Mouse (Mus musculus) layer of hippocampus, postnatal 14 days (tissue): ENCODE measurements at regions not wholly inside any gene's neighbourhood (a gene's known extent, or its start where the extent isn't known, plus 50 kb on each side); places are given as distances from the start of the nearest gene placed in this dataset.
"Not testable (repeated sequence)": the region's sequence is repeated elsewhere in the genome, so short reads cannot be mapped to it uniquely, and the experiment has no call there.

ENCODE experiments used
- DNase-seq, 2 experiments: peaks; one replicate each; pipeline ENCODE4 v3.0.0; 2021 to 2022; ENCODE audit warnings: low spot score in 2 of 2, mixed read lengths in 1 of 2

DNA sequence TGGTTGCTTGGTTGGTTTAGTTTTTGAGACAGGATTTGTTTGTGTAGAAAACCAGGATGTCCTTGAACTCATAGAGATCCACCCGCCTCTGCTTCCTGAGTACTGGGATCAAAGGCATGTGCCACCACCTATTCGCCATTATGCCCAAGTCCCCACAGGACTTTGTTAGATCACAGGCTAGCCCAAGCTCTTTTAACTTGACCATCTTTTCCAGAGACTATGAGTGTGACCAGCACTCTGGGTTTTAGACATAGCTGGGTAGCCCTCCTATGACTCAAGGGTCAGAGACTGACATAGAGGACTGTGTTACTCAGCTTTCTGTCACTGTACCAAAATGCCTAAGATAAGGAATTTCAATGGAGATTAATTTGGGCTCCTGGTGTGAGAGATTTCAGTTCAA, 295.3 kb upstream of the Kdm8 start:
- no peak for DNase-seq

DNA sequence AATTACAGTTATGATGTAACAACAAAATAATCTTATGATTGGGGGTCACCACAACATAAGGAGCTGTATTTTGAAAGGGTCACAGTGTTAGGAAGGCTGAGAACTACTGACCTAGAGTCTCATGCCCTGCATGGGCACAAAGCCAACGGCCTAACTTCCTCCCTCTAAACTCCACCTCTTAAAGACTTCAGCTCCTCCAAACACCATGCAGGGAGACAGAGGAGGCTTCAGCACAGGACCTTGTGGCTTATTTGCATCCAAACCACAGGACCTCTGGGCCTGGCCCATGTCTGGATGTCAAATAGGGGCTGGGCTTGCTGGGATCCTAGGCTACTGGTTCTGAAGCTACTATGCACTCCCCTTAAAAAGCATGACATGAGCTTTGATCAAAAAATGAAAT, 294.7 kb upstream of the Kdm8 start:
- no peak for DNase-seq

DNA sequence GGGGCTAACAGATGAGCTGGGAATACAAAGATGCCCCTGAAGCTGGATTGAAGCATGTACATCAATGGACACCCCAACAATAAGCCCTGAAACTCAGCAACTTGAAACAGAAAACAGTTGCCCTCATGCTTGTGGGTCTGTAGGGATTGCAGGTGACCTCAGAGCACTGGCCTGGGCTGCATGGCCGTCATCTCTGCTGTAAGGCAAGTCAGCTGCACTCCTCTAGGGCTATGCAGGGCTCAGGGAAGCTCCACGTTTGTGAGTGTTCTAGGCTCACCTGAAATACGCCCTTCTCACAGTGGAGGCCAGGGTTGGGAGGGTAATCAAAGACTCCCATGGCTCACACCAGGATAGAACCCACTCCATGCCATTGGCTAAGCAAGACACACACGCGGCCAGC, 292.2 kb upstream of the Kdm8 start:
- DNase-seq: no peak

DNA sequence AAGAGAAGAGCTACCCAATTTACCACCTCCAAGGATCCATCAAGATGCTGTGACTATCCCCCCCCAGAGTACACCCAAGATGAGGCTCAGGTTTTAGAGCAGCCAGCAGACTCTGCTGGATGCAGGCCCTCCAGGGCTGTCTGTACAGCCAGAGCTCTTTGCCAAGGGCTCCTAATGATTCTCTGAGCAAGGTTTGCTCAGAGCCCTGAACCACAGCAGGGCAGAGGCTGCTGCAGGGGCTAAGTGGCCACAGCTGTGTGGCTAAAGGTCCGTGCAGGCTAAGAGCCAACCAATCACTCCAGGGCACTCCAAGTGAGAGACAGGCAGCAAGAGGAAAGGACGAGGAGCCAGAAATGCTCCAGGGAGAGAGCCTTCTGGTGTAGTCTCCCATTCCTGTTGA, 289.2 kb upstream of the Kdm8 start:
- DNase-seq: no peak

DNA sequence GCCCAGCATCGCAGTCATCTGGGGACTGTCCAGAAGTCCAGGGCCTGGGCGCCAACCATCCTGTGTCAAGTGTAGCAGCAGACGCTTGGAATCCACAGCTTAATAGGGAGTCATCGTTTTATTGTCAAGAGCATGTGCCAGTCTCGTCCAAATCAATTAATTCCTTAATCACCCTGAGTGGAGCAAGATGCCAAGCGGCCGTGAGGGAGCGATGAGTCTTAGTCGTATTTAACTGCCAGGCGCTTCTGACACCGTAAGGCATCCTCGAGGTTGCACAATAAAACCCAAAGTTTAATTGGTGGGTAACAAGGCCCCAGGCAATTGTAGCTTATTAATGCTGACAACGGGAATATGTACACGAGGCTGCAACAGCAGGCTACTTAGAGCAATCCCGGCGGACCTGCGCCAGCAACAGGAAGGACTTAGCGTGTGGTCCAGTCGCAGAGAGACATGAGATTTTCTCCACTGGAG, 277.6 kb upstream of the Kdm8 start:
- DNase-seq: peak in 1 of 2 experiments; percentile 4

DNA sequence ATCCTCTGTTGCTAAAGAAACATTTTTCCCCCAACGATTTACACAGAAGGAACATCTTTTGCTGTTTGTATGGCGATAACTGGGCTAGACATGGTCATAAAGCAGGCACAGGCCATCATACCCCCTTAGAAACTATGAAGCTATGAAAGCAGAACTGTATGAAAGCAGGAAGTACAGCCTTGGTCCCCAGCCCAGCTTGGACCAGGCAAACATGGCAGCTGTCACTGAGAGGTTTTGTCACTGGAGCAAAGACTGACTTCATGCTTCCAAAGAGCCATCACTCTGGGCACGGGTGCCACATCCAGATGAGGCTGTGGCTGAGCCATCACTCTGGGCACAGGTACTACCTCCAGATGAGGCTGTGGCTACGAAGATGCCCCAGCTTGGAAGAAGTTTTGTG, 276.8 kb upstream of the Kdm8 start:
- no peak for DNase-seq

DNA sequence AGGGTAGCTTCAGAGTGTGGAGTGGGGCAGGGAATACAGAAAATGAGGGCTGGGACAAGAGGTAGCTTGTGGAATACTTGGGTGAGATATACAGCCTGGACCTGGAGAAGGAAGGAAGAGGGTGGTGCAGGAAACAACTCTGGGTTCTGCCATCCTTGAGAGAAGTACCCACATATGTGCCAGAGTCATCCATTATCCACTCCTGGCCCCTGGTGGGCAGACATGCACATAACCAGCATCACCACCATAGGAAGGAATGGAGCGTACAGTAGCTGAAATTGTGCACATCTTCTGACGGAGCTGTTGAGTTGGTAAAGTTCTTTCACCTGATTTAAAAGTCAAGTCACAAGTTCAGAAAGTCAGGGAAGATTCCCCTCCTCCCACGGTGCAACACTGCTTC, 262.9 kb upstream of the Kdm8 start:
- DNase-seq: peak; percentile 53 to 69

DNA sequence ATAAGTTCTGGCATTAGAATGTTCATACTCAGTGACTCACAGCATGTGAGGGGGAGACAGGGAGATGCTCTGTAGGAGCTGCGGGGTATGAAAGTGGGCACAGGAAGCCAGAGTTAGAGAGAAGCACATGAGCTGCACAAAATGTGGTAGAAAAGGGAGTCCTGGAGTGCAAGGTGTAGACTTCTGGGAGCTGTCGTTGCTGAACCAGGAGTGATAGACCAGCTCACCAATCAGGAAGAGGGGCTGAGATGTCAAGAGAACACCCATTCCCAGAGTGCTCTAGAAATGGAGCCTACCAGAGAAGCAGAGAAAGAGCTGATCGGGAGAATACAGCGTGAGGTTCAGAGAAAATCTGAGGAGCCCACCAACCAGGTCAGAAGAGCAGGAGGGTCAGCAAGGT, 262.2 kb upstream of the Kdm8 start:
- peak in 1 of 2 experiments; percentile 4 for DNase-seq

DNA sequence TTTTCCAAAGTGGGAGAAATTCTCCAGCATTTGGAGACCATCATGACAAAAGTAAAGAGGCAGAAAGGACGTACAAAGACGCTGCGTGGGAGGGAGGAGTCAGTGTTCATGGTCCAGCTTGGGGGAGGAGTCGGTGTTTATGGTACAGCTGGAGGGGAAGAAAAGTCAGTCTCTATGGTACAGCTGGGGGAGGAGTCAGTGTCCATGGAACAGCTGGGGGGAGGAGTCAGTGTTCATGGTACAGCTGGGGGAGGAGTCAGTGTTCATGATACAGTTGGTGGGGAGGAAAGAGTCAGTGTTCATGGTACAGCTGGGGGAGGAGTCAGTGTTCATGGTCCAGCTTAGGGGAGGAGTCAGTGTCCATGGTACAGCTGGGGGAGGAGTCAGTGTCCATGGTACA, 261.5 kb upstream of the Kdm8 start:
- not testable (repeated sequence) for DNase-seq

DNA sequence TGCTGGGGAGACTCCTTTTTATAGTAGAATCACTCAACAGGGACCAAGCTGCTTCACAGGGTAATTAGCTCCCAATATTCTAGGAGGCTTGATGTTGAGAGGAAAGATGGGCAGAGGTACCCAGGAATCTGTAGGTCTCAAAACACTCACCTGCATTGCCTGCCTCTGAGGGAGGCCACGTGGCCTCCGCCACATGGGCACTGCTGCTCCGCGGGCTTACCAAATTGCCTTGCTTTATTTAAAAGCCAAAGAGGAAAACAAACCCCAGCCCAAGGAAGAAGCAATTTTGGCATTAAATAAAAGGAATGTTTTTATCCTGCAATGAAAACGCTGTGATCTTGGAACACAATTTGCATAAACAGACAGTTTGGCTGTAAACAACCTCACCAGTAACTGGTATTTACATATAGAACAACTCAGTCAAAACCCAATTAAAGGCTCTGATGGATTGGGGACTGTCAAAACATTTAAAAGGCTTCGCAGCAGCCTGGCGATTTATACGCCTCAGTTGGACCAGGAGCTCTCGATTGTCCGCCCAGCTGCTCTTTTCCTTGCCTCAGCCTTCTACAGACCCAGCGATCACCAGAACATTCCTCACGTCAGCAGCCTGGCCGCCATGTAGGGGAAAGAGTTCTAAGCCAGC, 259.3 kb upstream of the Kdm8 start:
- peak in 1 of 2 experiments; percentile 3 for DNase-seq

DNA sequence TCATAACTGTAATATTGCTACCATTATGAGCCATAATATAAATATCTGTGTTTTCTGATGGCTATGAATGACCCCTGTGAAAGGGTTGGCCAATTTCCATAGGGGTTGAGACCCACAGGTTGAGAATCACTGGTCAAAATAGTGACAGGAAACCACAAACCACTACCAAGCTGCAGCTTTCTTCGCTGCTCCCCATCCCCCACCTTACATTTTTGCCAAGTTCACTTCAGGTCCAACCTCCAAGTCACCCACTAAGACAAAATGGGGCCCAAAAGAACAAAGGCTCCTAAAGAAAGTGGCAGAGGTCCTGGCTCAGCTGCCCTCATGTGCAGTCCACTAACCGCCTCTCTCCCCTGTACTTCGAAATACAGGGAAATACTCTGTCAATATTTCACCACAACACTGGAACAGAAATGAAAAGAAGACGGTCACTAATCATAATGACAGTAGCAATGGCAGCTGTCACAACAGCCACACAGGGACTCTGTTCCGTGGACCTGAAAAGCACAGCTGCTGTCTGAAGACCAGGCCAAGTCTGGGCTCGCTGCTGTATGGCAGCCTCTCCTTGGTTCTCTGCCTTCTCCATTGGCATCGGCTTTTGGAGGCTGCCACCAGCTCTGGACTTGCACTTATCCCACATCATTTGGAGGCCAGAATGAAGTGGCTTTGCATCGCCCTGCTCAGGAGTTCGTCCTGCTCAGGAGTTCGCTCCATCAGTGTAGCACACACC, 257.3 kb upstream of the Kdm8 start:
- DNase-seq: peak in 1 of 2 experiments; percentile 6

DNA sequence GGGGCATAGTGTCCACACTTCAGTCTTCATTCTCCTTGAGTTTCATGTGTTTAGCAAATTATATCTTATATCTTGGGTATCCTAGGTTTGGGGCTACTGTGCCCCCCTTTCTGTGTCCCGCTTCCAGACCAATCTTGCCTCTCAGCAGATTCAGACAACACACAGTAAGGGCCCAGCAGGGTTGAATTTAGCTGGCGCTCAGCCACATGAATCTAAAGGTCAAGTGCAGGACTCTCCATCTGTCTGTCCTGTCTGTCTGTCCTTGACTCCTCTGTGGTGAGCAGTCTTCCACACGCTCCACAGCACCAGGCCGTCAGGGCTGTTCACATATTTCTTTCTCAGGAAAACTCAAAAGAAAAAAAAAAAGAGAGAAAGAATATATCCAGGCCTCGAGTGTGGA, 255.5 kb upstream of the Kdm8 start:
- DNase-seq: no peak

DNA sequence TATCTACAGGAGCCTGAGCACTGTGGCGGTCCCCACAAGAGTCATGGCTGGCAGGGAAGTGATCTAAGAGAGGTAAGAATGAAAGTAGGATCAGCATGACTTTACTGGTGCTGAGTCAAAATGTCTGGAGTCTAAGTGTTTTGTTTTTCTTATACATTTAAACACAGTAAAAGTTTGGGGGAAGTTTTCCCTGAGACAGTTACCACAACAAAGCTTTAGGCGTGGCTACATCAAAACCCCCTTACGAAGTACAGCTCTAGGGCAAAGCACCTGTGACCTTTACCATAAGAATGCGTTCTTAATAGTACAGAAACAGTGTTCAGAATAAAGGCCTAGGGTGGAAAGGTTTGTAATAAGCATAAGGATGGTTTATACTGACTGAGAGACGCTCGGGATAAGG, 254.4 kb upstream of the Kdm8 start:
- DNase-seq: no peak

DNA sequence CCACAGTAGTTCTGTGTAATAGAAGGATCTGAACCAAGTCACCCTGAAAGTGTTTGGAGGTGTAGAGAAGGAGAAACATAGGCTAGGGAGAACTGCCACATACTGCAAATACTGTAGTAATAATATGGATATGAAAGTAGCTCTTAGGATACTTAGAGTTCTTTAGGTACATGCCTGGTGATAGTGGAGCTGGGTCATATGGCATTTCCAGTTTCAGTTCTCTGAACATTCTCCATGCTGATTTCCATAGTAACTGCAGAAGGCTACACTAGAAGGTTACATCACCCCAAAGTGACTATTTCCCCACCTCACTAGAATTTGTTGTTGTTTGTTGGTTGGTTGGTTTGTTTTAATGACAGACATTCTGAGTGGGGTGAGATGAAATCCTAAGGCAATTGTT, 253.2 kb upstream of the Kdm8 start:
- DNase-seq: no peak

DNA sequence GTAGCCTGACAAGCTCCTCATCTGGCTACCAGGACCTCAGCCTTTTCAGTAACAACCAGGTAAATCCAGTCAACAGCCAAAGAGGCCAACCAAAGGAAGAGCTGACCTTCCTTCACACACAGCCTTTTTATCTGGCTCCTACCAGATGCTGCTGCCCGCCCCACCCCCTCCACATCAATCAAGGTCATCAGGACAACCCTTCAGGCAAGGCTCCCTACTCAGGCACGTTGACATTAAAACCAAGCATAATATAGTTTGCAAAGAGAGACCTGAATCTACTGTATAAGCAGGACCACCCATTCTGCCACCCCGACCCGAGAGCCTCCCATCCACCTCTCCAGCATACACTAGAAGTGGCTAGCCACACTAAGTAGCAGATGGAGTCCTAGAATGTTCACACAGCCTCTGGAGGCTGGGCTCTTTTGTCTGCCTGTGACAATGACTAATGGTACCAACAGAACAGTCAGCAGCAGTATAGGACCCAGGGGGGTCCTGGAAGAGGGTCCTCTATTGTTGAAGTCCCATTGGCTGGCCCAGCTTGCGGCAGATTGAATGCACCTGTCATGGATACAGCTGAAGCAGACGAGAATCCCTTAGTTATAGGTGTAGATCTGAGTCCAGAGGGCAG, 233.0 kb upstream of the Kdm8 start:
- DNase-seq: no peak

DNA sequence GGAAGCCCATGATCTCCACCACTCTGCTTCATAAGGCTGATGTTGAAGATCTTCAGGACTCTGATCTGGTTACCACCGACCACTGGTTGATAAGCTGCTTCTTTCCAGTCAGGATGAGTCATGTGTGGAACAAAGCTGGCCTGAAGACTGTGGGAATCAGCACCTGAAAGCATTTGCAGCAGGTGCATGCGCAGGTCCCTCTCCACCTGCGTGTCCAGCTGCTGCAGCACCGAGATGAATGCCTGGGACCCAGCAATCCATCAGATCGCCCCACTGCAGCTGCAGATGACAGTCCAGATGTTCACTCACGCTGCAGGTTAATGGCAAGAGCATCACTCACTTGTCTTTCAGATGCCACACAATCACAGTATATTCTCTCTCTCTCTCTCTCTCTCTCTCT, 230.4 kb upstream of the Kdm8 start:
- DNase-seq: no peak

DNA sequence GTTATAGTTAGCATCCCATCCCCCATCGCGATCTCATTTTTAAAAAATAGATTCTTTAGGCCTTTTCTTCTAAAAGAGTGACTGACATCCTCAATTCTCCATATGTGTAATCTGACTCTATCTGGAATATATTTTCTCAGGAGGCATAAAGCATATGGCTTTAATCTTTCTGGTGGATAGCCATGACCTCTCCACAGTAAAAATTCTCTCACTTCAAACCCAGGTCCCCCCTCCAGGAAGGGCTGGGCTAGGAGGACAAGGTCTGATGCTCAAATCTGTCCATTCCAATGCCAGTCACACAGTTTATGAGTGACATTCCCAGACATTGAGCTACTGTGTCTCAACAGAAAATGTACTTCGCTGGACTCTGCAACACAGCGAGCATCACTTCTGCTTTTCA, 226.8 kb upstream of the Kdm8 start:
- DNase-seq: no peak

DNA sequence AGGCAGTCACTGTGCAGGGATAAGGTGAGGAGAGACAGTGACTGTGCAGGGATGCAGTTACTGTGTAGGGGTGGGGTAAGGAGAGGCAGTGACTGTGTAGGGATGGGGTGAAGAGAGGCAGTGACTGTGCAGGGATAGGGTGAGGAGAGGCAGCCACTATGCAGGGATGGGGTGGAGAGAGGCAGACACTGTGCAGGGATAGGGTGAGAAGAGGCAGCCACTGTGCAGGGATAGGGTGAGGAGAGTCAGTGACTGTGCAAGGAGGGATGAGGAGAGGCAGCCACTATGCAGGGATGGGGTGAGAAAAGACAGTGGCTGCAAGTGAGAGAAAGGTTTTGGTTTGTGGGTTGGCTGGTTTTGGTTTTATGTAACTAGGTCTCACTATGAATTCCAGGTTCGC, 221.8 kb upstream of the Kdm8 start:
- DNase-seq: no peak

DNA sequence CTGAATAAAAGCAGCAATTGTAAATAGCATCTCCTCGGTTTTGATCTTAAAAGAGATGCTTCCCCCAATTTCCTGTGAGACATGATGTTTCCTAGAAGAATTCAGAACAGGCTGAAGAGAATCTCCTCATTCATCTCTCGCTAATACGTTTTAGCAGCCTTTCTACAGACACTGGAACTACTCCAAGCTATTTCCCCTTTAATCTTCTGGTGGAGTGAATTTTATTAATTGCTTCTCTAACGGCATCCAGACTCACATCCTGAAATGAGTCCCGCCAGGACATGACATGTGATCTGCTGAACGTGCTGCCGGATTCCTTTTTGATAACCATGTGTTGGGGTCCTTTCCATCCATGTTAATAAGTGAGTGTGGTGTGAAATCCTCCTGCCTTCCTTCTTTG, 209.6 kb upstream of the Kdm8 start:
- DNase-seq: no peak

DNA sequence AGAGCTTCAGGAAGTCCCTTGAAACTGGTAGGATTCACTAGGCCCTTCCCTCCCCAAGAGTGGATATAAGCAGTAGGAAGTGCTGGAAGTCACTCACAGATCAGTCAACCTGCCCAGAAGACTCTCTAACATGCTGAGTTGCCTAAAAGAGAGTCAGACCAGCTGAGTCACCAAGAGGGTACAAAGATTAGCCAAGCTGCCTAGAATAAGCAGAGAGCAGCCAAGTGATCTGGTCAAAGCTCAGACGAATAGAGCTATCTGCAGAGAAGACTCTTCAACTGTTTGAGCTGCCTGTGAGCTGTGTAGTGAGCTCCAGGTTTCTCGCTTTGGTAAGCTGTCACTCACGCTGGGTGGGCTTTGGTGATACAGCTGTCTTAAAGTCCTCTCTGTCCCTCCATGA, 207.4 kb upstream of the Kdm8 start:
- no peak for DNase-seq

DNA sequence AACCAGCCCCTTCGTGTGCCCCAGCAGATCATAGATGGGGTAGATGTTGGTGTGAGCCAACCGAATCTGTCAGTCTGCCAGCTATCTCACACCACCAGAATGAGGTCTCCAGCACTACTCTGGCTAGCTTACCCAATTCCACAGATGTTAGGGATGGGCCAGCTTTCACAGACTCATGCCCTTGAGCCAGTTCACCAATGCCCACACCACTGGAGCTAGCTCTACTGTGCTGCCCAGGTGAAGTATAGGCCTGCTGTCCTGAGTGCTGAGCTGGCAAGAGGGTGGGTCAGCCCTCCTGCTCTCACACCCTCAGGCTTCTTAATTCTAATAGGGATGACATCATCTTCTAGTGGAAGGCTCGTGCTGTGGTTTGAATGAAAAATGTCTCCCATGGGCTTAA, 201.5 kb upstream of the Kdm8 start:
- no peak for DNase-seq

DNA sequence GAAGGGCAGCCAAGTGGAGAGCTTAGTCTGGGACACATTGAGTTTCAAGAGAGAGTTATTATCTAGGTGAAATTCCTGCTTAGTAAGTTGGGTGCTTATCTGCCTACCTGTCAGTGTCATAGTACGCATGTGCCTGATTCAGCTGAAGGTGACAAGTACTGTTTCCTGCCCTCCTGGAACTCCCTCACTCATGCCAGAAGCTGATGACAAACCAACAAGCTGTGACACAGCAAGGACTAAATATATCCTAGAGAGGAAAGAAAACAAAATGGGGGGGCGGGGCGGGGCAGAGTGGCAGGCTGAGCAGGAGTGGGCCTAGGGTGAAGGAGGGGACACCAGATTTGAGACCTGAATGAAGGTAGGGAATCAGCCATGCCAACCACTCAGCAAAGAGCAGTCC, 196.1 kb upstream of the Kdm8 start:
- DNase-seq: no peak

DNA sequence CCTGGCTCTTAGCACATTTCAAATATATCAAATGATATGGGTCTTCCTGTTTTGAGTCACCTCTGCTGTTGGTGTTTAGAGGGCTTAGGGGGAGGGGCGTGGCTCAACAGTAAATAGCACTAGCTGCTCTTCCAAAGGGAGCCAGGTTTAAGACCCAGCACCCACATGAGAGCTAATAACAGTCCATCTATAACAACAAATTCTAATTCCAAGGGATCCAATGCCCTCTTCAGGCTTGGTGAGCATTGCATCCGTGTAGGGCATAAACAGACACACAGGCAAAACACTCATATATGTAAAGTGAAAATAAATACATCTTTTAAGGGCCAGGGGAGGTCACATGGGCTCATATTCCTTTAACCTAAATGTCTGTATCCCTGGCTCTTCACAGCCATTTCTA, 194.1 kb upstream of the Kdm8 start:
- DNase-seq: no peak
